Mouse (Mus musculus) stomach, postnatal 0 days (tissue): ENCODE results near the gene 5330417H12Rik. TPM values are rescaled to one million over a fixed set of nuclear protein-coding genes. Genes with fewer than 3 reads are reported as not detected.
A peak's percentile ranks its signal among the peaks of the same experiment; 100 is the strongest.

Source experiments
- ATAC-seq: fragments of 200-750 bp; cut with Nextera tagmentation; 2 replicates; pipeline ENCODE4 v1.8.0; 2017; ENCODE audit not compliant: low FRiP score, low TSS enrichment
- DNase-seq: peaks from one replicate; pipeline ENCODE4 v3.0.0-alpha.2; 2016; ENCODE audit warnings: low spot score
- H3K27ac ChIP-seq: fragments of 300-500 bp; sonication (generic); replicated peaks from 2 replicates; pipeline ENCODE4 v1.5.1; 2014; ENCODE audit warnings: mild to moderate bottlenecking, control low read depth
- H3K27me3 ChIP-seq: fragments of 300-500 bp; sonication (generic); 2 replicates; pipeline ENCODE4 v1.6.1; 2014; ENCODE audit warnings: low read length; ENCODE audit not compliant: control insufficient read depth, insufficient read depth
- H3K36me3 ChIP-seq: fragments of 300-500 bp; sonication (generic); 2 replicates; pipeline ENCODE4 v1.6.1; 2014; ENCODE audit warnings: low read length, mixed read lengths; ENCODE audit not compliant: control insufficient read depth, insufficient read depth
- H3K4me1 ChIP-seq: fragments of 300-500 bp; sonication (generic); replicated peaks from 2 replicates; pipeline ENCODE4 v1.6.1; 2014; ENCODE audit warnings: antibody characterized with exemption; ENCODE audit not compliant: control insufficient read depth, insufficient read depth
- H3K4me2 ChIP-seq: fragments of 300-500 bp; sonication (generic); replicated peaks from 2 replicates; pipeline ENCODE4 v1.6.1; 2014; ENCODE audit warnings: low read depth, mild to moderate bottlenecking, control low read depth, moderate library complexity
- H3K4me3 ChIP-seq: fragments of 300-500 bp; sonication (generic); 2 replicates; pipeline ENCODE4 v1.5.1; 2014; ENCODE audit warnings: low read depth, low read length, control low read depth
- H3K9ac ChIP-seq: fragments of 300-500 bp; sonication (generic); 2 replicates; pipeline ENCODE4 v1.6.1; 2014; ENCODE audit warnings: mild to moderate bottlenecking, low read length, control low read depth, mixed read lengths
- H3K9me3 ChIP-seq: fragments of 300-500 bp; sonication (generic); 2 replicates; pipeline ENCODE4 v1.6.1; 2016; ENCODE audit warnings: low read length; ENCODE audit not compliant: control insufficient read depth
- CTCF ChIP-seq: IDR thresholded peaks from 2 replicates; pipeline ENCODE4 v1.5.1; 2016; ENCODE audit warnings: antibody characterized with exemption, low read depth, mild to moderate bottlenecking, moderate library complexity
- EP300 ChIP-seq: optimal IDR thresholded peaks from 2 replicates; pipeline ENCODE3; 2016; ENCODE audit warnings: antibody characterized with exemption
- WGBS: fragments of 180-500 bp; shearing (Covaris S2); extraction: QIAGEN DNeasy Blood & Tissue Kit; methylation state at CpG from one replicate; pipeline ENCODE4 v1.1.7; 2014; 5-methylcytosine and 5-hydroxymethylcytosine counted together
- polyA plus RNA-seq: library from polyadenylated mRNA; unstranded; fragments of >200 nt; fragmentation: Nextera tagmentation; extraction: Ambion mirVana; gene quantifications from 2 replicates; pipeline ENCODE4 v1.2.1, GENCODE M21; 2015

Gene 5330417H12Rik
- polyA plus RNA-seq, 1 experiment from 2014 or later: not detected

DNA sequence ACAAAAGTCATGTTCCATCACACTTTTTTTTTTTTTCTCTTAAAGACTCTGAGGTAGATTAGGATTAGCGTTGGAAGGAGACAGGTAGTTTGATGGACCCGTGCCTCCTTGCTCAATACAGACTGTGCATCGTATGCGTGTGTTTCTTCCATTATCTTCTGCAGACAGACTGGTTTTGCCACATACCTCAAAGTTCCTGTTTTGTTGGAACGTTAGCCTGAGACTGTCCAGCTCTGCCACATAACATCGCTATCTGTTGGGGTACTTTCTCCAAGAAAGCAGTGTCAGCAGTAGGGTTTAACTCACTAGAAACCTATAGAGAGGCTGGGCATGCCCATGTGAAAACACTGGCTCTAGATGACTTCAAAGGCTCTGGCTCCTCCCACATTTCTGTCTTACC is 31.5 kb upstream of the 5330417H12Rik start:
- no peak overlapping the region for H3K4me3 ChIP-seq
- no peak overlapping the region for H3K4me2 ChIP-seq
- DNase-seq: no peak
- no peak overlapping the region for H3K27ac ChIP-seq
- H3K4me1 ChIP-seq: 0 out of 2 replicates have a peak, but pooled peaks cover 1% of the 10 kb centered on the region
- WGBS: 58% methylated on average over 6 of the region's 6 CpGs
- H3K9ac ChIP-seq: no peak overlapping the region
- no peaks in the 10 kb centered on the region for H3K9me3 ChIP-seq
- no peaks in the 10 kb centered on the region for H3K27me3 ChIP-seq
- TF ChIP-seq EP300: no peak
- TF ChIP-seq CTCF: no peak
- no peak for ATAC-seq
- H3K36me3 ChIP-seq: no peaks in the 10 kb centered on the region

DNA sequence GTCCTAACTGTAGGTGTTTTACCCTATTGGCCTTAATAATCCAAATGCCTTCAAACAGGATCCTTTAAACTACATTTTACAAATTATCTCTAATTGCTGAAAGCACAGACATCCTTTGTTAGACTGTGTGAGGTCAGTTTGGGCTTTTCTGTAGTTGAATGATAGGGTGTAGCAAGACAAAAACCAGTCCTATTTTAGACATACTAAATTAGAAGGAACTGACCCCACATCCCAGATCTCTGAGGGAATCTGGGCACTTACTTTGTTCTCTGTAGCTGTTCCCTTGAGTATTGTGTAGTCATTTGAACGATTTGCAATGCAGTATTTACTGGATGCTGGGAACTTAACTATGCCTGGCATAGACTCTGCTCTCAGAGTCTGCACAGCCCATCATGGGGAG is 26.9 kb upstream of the 5330417H12Rik start:
- no peaks in the 10 kb centered on the region for H3K36me3 ChIP-seq
- no peak overlapping the region for H3K27ac ChIP-seq
- whole genome bisulfite sequencing: 55% methylated on average over 1 of the region's 1 CpGs
- TF ChIP-seq CTCF (no peak), EP300 (no peak)
- no peaks in the 10 kb centered on the region for H3K9me3 ChIP-seq
- H3K27me3 ChIP-seq: no peaks in the 10 kb centered on the region
- H3K4me2 ChIP-seq: no peak overlapping the region
- ATAC-seq (no peak), DNase-seq (no peak)
- H3K9ac ChIP-seq: no peak overlapping the region
- H3K4me1 ChIP-seq: no peaks in the 10 kb centered on the region
- H3K4me3 ChIP-seq: no peak overlapping the region

DNA sequence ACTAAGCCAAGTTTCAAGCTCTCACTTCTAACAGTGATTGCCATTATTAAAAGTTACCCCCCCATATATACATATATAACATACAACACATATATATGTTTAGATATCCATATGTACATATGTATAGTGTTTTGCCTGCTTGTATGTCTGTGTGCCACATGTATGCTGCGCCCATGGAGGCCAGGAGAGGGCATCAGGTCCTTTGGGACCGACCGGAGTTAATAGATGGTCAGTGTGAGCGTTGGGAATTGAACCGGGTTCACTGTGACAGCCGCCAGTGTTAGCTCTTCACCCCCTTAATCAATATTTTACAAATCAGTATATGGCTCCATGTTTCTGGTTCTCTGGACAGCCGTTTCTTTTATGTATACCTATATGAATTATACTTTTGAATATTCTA is 25.0 kb upstream of the 5330417H12Rik start:
- Histone ChIP-seq H3K27ac (no peak overlapping the region), H3K9me3 (no peaks in the 10 kb centered on the region), H3K4me2 (no peak overlapping the region), H3K36me3 (no peaks in the 10 kb centered on the region), H3K9ac (no peak overlapping the region), H3K4me1 (no peaks in the 10 kb centered on the region), H3K27me3 (no peaks in the 10 kb centered on the region), H3K4me3 (no peak overlapping the region)
- ATAC-seq: no peak
- TF ChIP-seq CTCF: peak; percentile 59
- TF ChIP-seq EP300: no peak
- 78% methylated on average over 7 of the region's 7 CpGs for WGBS
- no peak for DNase-seq

DNA sequence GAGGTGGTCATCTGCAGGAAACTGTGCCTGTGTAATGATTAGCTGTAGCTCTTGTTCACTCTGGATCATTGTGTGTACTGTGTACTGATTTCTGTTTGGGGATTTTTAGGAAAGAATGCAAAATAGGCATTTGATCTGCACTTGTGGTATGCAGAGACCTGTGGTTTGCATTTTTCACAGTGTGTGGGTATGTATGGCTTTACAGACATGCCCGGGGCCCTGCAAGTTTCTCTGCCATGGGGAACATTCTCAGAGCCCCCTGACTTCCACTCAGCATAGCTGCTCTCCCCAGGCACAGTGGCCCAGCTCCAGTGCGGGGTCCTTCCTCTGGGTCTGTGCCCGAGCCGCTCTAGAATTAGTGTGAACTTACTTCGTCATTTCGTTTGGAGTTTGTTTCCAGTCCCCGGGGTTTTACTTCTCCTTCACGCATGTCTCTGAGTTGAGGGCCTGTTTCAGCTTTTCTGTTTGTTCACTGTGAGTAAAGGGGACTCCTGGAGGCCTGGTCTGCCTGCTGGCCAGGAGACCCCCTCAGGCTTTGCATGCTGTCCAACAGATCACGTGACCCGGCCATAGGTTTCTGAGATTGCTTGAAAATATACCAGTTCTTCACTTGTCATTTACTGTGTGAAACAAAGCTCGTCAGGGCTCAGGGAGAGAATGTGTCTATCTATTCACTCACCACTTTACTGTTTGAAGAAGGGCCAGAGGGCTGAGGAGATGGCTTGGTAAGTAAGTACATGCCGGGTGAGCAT is 24.2 kb upstream of the 5330417H12Rik start:
- Histone ChIP-seq H3K4me3 (no peak overlapping the region), H3K36me3 (no peaks in the 10 kb centered on the region), H3K4me1 (no peaks in the 10 kb centered on the region), H3K27ac (no peak overlapping the region), H3K27me3 (no peaks in the 10 kb centered on the region), H3K9me3 (no peaks in the 10 kb centered on the region), H3K9ac (no peak overlapping the region), H3K4me2 (no peak overlapping the region)
- 81% methylated on average over 12 of the region's 12 CpGs for WGBS
- DNase-seq (no peak), ATAC-seq (no peak)
- no peak for TF ChIP-seq EP300
- TF ChIP-seq CTCF: no peak

DNA sequence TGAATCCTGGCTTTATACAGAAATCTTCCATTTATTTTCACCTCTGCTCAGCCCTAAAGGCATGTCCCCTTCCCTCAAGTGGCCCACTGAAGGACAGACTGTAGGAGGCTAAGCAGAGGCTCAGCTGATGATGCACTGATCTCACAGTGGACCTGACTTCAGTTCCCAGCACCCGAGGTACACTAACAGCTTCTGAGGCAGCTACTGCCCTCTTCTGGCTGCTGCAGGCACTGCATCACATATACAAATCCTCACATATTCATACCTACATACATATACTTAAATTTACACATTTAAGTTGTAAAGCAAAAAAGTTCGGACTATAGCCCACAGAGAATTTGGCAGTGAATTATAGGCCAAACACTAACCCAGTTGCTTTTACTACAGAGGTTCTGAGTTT is 20.0 kb upstream of the 5330417H12Rik start:
- ATAC-seq (no peak), DNase-seq (no peak)
- Histone ChIP-seq H3K27me3 (no peaks in the 10 kb centered on the region), H3K9ac (no peak overlapping the region), H3K4me1 (no peaks in the 10 kb centered on the region), H3K4me3 (no peak overlapping the region), H3K9me3 (no peaks in the 10 kb centered on the region), H3K27ac (no peak overlapping the region), H3K36me3 (no peaks in the 10 kb centered on the region), H3K4me2 (no peak overlapping the region)
- WGBS: 96% methylated on average over 2 of the region's 2 CpGs
- TF ChIP-seq CTCF (peak; percentile 27; the same call in 1 of the 2 replicates), EP300 (no peak)

DNA sequence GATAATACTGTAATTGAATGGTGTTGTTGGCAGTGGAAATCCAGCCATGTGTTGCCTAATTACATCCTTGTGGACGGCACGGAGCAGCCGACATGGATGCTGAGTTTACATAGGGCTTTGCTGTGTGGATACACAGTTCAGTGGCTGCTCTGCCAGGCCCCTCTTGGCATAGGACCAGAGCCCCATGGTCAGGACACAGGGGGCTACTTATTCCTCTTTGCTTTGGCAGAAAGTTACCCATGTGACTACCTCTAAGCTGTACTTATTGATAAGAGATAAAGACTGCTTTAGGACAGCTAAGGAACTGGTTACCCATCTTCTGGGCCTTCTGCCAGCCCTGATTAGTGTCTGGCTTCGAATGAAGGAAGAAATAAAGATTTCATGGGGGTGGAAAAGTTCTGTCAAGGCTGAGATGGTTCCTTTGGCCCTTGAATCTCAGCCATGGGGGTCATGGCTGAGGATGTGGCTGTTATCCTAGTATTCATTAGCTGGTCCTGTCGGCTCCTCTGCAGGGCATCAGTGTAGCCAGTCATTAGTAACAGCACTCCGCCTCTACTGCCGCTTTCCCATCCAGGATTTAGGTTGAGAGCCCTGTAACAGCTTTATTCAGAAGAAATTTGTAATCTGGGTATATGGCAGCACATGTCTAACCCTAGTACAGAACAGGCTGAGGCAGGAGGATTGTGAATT is 17.8 kb upstream of the 5330417H12Rik start:
- no peak overlapping the region for H3K27ac ChIP-seq
- H3K9me3 ChIP-seq: no peaks in the 10 kb centered on the region
- no peak for DNase-seq
- no peak overlapping the region for H3K9ac ChIP-seq
- TF ChIP-seq EP300 (no peak), CTCF (no peak)
- 50% methylated on average over 7 of the region's 7 CpGs for WGBS
- H3K27me3 ChIP-seq: no peaks in the 10 kb centered on the region
- no peaks in the 10 kb centered on the region for H3K36me3 ChIP-seq
- no peak overlapping the region for H3K4me3 ChIP-seq
- ATAC-seq: no peak
- H3K4me2 ChIP-seq: no peak overlapping the region
- H3K4me1 ChIP-seq: no peaks in the 10 kb centered on the region
